Mouse (Mus musculus): ENCODE measurements around the gene Acvrl1. TPM values are rescaled to one million over a fixed set of nuclear protein-coding genes. Genes with fewer than 3 reads are reported as not detected.
A peak's percentile ranks its signal among the peaks of the same experiment; 100 is the strongest.

The Acvrl1 gene
- polyA plus RNA-seq, 1 experiment from 2014 or later, result 4.1 TPM

GRCm38 (mm10) chr15:101142672-101143071 is 14.3 kb downstream of the Acvrl1 start:
- H3K36me3 ChIP-seq (ENCODE audit: control insufficient read depth, insufficient read depth, low read length), result no peaks in the 10 kb centered on the region
- no peak overlapping the region for H3K27ac ChIP-seq (ENCODE audit: low read depth, low read length)
- ATAC-seq (no peak), DNase-seq (ENCODE audit: low spot score) (no peak)
- no peaks in the 10 kb centered on the region for H3K9me3 ChIP-seq (replicated peaks; ENCODE audit: control insufficient read depth, low read length)
- no peak overlapping the region for H3K4me3 ChIP-seq (ENCODE audit: low read depth, low read length)
- 62% methylated on average over 8 of the region's 8 CpGs for WGBS
- H3K4me2 ChIP-seq (ENCODE audit: low read length), result no peak overlapping the region
- peaks cover 18% of the 10 kb centered on the region for H3K4me1 ChIP-seq (ENCODE audit: control insufficient read depth, insufficient read depth, low read length)
- H3K9ac ChIP-seq (ENCODE audit: low read length), result no peak overlapping the region
- H3K27me3 ChIP-seq (replicated peaks; ENCODE audit: control insufficient read depth, insufficient read depth, low read length), result no peaks in the 10 kb centered on the region

- no peak overlapping the region for H3K4me2 ChIP-seq (ENCODE audit: low read length)
- no peak overlapping the region for H3K27ac ChIP-seq (ENCODE audit: low read depth, low read length)
- DNase-seq (ENCODE audit: low spot score) (peak; percentile 50), ATAC-seq (no peak)
- no peak overlapping the region for H3K4me3 ChIP-seq (ENCODE audit: low read depth, low read length)
- H3K27me3 ChIP-seq (replicated peaks; ENCODE audit: control insufficient read depth, insufficient read depth, low read length), result no peaks in the 10 kb centered on the region
- peak overlapping the region; percentile 25; the same call in 1 of the 2 replicates for H3K9ac ChIP-seq (ENCODE audit: low read length)
- no peaks in the 10 kb centered on the region for H3K36me3 ChIP-seq (ENCODE audit: control insufficient read depth, insufficient read depth, low read length)
- H3K9me3 ChIP-seq (replicated peaks; ENCODE audit: control insufficient read depth, low read length), result no peaks in the 10 kb centered on the region
- peaks cover 18% of the 10 kb centered on the region for H3K4me1 ChIP-seq (ENCODE audit: control insufficient read depth, insufficient read depth, low read length)
- 17% methylated on average over 8 of the region's 8 CpGs for WGBS
Observed at GRCm38 (mm10) chr15:101143494-101143893, 15.2 kb downstream of the Acvrl1 start.

- H3K4me1 ChIP-seq (ENCODE audit: control insufficient read depth, insufficient read depth, low read length), result peaks cover 18% of the 10 kb centered on the region
- no peak for ATAC-seq
- no peak overlapping the region for H3K4me3 ChIP-seq (ENCODE audit: low read depth, low read length)
- WGBS, result 79% methylated on average over 5 of the region's 5 CpGs
- no peak overlapping the region for H3K9ac ChIP-seq (ENCODE audit: low read length)
- H3K27me3 ChIP-seq (replicated peaks; ENCODE audit: control insufficient read depth, insufficient read depth, low read length), result no peaks in the 10 kb centered on the region
- no peak for DNase-seq (ENCODE audit: low spot score)
- H3K36me3 ChIP-seq (ENCODE audit: control insufficient read depth, insufficient read depth, low read length), result no peaks in the 10 kb centered on the region
- no peak overlapping the region for H3K27ac ChIP-seq (ENCODE audit: low read depth, low read length)
- no peak overlapping the region for H3K4me2 ChIP-seq (ENCODE audit: low read length)
- H3K9me3 ChIP-seq (replicated peaks; ENCODE audit: control insufficient read depth, low read length), result no peaks in the 10 kb centered on the region
Observed at GRCm38 (mm10) chr15:101144176-101144575, 15.9 kb downstream of the Acvrl1 start.

- H3K4me3 ChIP-seq (ENCODE audit: low read depth, low read length), result no peak overlapping the region
- H3K27me3 ChIP-seq (replicated peaks; ENCODE audit: control insufficient read depth, insufficient read depth, low read length), result no peaks in the 10 kb centered on the region
- no peak overlapping the region for H3K27ac ChIP-seq (ENCODE audit: low read depth, low read length)
- H3K9me3 ChIP-seq (replicated peaks; ENCODE audit: control insufficient read depth, low read length), result no peaks in the 10 kb centered on the region
- no peak overlapping the region for H3K9ac ChIP-seq (ENCODE audit: low read length)
- no peak for ATAC-seq
- 87% methylated on average over 8 of the region's 8 CpGs for WGBS
- peaks cover 18% of the 10 kb centered on the region for H3K4me1 ChIP-seq (ENCODE audit: control insufficient read depth, insufficient read depth, low read length)
- H3K36me3 ChIP-seq (ENCODE audit: control insufficient read depth, insufficient read depth, low read length), result no peaks in the 10 kb centered on the region
- no peak for DNase-seq (ENCODE audit: low spot score)
- H3K4me2 ChIP-seq (ENCODE audit: low read length), result no peak overlapping the region
Observed at GRCm38 (mm10) chr15:101144779-101145178, 16.5 kb downstream of the Acvrl1 start.

GRCm38 (mm10) chr15:101145424-101146099 is 17.2 kb downstream of the Acvrl1 start:
- Histone ChIP-seq H3K9ac (ENCODE audit: low read length) (peak overlapping the region; percentile 13; the same call in 1 of the 2 replicates), H3K4me2 (ENCODE audit: low read length) (peak overlapping the region; percentile 38), H3K36me3 (ENCODE audit: control insufficient read depth, insufficient read depth, low read length) (no peaks in the 10 kb centered on the region), H3K27ac (ENCODE audit: low read depth, low read length) (no peak overlapping the region), H3K27me3 (replicated peaks; ENCODE audit: control insufficient read depth, insufficient read depth, low read length) (no peaks in the 10 kb centered on the region), H3K4me1 (ENCODE audit: control insufficient read depth, insufficient read depth, low read length) (peaks cover 11% of the 10 kb centered on the region), H3K4me3 (ENCODE audit: low read depth, low read length) (no peak overlapping the region), H3K9me3 (replicated peaks; ENCODE audit: control insufficient read depth, low read length) (no peaks in the 10 kb centered on the region)
- DNase-seq (ENCODE audit: low spot score), result peak; percentile 94
- 11% methylated on average over 19 of the region's 19 CpGs for WGBS
- peak; percentile 95 for ATAC-seq

GRCm38 (mm10) chr15:101146100-101146965 is 18.0 kb downstream of the Acvrl1 start:
- Histone ChIP-seq H3K4me1 (ENCODE audit: control insufficient read depth, insufficient read depth, low read length) (peaks cover 7% of the 10 kb centered on the region), H3K36me3 (ENCODE audit: control insufficient read depth, insufficient read depth, low read length) (no peaks in the 10 kb centered on the region), H3K27me3 (replicated peaks; ENCODE audit: control insufficient read depth, insufficient read depth, low read length) (no peaks in the 10 kb centered on the region), H3K4me3 (ENCODE audit: low read depth, low read length) (no peak overlapping the region), H3K4me2 (ENCODE audit: low read length) (no peak overlapping the region), H3K9me3 (replicated peaks; ENCODE audit: control insufficient read depth, low read length) (no peaks in the 10 kb centered on the region), H3K27ac (ENCODE audit: low read depth, low read length) (no peak overlapping the region), H3K9ac (ENCODE audit: low read length) (no peak overlapping the region)
- 70% methylated on average over 15 of the region's 15 CpGs for WGBS
- DNase-seq (ENCODE audit: low spot score) (no peak), ATAC-seq (no peak)

- no peak for DNase-seq (ENCODE audit: low spot score)
- H3K4me3 ChIP-seq (ENCODE audit: low read depth, low read length), result no peak overlapping the region
- WGBS, result 82% methylated on average over 16 of the region's 16 CpGs
- no peak for ATAC-seq
- no peak overlapping the region for H3K27ac ChIP-seq (ENCODE audit: low read depth, low read length)
- no peaks in the 10 kb centered on the region for H3K9me3 ChIP-seq (replicated peaks; ENCODE audit: control insufficient read depth, low read length)
- H3K36me3 ChIP-seq (ENCODE audit: control insufficient read depth, insufficient read depth, low read length), result no peaks in the 10 kb centered on the region
- H3K27me3 ChIP-seq (replicated peaks; ENCODE audit: control insufficient read depth, insufficient read depth, low read length), result no peaks in the 10 kb centered on the region
- H3K4me2 ChIP-seq (ENCODE audit: low read length), result no peak overlapping the region
- H3K4me1 ChIP-seq (ENCODE audit: control insufficient read depth, insufficient read depth, low read length), result peaks cover 7% of the 10 kb centered on the region
- no peak overlapping the region for H3K9ac ChIP-seq (ENCODE audit: low read length)
Observed at GRCm38 (mm10) chr15:101147115-101147909, 19.0 kb downstream of the Acvrl1 start.

GRCm38 (mm10) chr15:101147910-101148273 is 19.6 kb downstream of the Acvrl1 start:
- Histone ChIP-seq H3K4me3 (ENCODE audit: low read depth, low read length) (no peak overlapping the region), H3K36me3 (ENCODE audit: control insufficient read depth, insufficient read depth, low read length) (no peaks in the 10 kb centered on the region), H3K9me3 (replicated peaks; ENCODE audit: control insufficient read depth, low read length) (no peaks in the 10 kb centered on the region), H3K4me2 (ENCODE audit: low read length) (no peak overlapping the region), H3K4me1 (ENCODE audit: control insufficient read depth, insufficient read depth, low read length) (peaks cover 7% of the 10 kb centered on the region), H3K27ac (ENCODE audit: low read depth, low read length) (no peak overlapping the region), H3K9ac (ENCODE audit: low read length) (no peak overlapping the region), H3K27me3 (replicated peaks; ENCODE audit: control insufficient read depth, insufficient read depth, low read length) (no peaks in the 10 kb centered on the region)
- no peak for ATAC-seq
- WGBS, result 52% methylated on average over 6 of the region's 6 CpGs
- DNase-seq (ENCODE audit: low spot score), result no peak

Data from forebrain, embryonic 14.5 days (tissue).